Mouse (Mus musculus): ENCODE data around the gene Lamc1. TPM values are rescaled to one million over a fixed set of nuclear protein-coding genes. Genes with fewer than 3 reads are reported as not detected.
"Not testable (repeated sequence)": the region's sequence is repeated elsewhere in the genome, so short reads cannot be mapped to it uniquely, and the experiment has no call there.

Lamc1 gene
- polyA plus RNA-seq, 1 experiment: 22.8 TPM

DNA sequence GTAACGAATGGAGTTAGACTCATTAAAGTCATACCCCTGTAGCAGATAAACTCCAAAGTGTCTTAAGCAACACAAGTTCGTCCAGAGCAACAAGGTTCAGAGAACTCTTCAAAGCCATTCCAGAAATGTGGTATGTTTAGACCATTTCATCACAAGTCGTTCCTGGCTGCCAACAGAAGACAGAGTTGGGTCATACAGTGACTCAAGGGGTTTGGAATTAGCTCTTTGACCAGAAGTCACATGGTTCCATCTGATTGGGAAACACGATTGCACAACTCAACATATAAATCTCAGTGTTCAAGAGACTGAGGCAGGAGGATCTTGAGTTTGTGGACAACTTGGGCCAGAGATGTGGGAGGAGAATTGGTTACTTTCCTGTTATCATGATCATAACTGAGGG is 18.4 kb upstream of the Lamc1 start:
- Histone ChIP-seq H3K4me3 (ENCODE audit: low read depth, low read length) (no peak overlapping the region), H3K36me3 (ENCODE audit: control insufficient read depth, insufficient read depth, low read length) (no peaks in the 10 kb centered on the region), H3K4me1 (ENCODE audit: control insufficient read depth, insufficient read depth, insufficient read length, low read length) (peaks cover 2% of the 10 kb centered on the region; the same call in 1 of the 2 replicates), H3K27ac (ENCODE audit: insufficient read depth, low read depth, low read length) (no peak overlapping the region), H3K27me3 (ENCODE audit: control insufficient read depth, insufficient read depth, low read length) (no peaks in the 10 kb centered on the region)
- TF ChIP-seq CTCF (IDR thresholded peaks at IDR 0.05; ENCODE audit: extremely low read depth, insufficient read length, insufficient replicate concordance, low read depth, low read length): no peak
- no peak for TF ChIP-seq POLR2A (IDR thresholded peaks at IDR 0.05; ENCODE audit: low read depth, low read length)
- WGBS: 59% methylated on average over 4 of the region's 4 CpGs

DNA sequence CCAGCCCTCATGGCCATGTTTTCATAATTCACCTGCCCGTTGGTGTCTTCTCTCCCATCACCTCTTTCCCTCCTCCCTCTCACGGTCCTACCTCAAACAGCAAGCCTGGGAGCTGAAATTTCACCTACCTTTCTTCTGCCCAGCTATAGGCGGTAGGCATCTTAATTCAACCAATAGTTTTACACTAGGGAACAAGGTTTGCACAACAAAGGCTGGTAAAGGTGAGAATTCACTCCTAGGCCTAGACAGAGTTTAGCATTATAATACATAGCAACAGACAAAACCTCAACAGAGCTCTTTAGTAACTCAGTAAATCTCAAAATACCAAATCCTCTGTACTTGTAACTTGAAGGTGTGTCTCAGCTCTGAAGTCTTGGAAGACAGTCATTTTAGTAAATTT is 15.1 kb upstream of the Lamc1 start:
- no peak overlapping the region for H3K27ac ChIP-seq (ENCODE audit: insufficient read depth, low read depth, low read length)
- H3K4me3 ChIP-seq (ENCODE audit: low read depth, low read length): no peak overlapping the region
- H3K36me3 ChIP-seq (ENCODE audit: control insufficient read depth, insufficient read depth, low read length): no peaks in the 10 kb centered on the region
- H3K27me3 ChIP-seq (ENCODE audit: control insufficient read depth, insufficient read depth, low read length): no peaks in the 10 kb centered on the region
- TF ChIP-seq POLR2A (IDR thresholded peaks at IDR 0.05; ENCODE audit: low read depth, low read length): no peak
- no peak for TF ChIP-seq CTCF (IDR thresholded peaks at IDR 0.05; ENCODE audit: extremely low read depth, insufficient read length, insufficient replicate concordance, low read depth, low read length)
- 78% methylated on average over 3 of the region's 3 CpGs for WGBS
- H3K4me1 ChIP-seq (ENCODE audit: control insufficient read depth, insufficient read depth, insufficient read length, low read length): no peaks in the 10 kb centered on the region

DNA sequence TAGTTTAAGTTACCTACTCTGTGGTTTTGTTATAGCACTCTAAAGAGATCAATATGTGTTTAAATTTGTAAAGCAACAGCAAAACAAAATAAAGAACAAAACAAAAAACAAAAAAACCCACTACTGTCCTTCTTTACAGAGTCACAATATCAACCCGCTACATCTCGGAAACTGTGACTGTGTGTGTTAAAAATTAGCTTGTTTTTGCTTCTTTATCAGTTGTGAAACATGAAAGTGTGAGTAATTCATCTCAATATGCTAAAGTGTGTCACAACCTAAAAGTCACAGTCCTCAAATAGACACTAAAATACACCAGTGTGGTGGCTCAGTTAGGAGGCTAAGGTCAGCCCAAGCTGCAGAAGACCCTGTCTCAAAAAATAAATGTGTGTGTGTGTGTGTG is 14.5 kb upstream of the Lamc1 start:
- H3K36me3 ChIP-seq (ENCODE audit: control insufficient read depth, insufficient read depth, low read length): no peaks in the 10 kb centered on the region
- H3K27ac ChIP-seq (ENCODE audit: insufficient read depth, low read depth, low read length): no peak overlapping the region
- no peak for TF ChIP-seq POLR2A (IDR thresholded peaks at IDR 0.05; ENCODE audit: low read depth, low read length)
- TF ChIP-seq CTCF (IDR thresholded peaks at IDR 0.05; ENCODE audit: extremely low read depth, insufficient read length, insufficient replicate concordance, low read depth, low read length): no peak
- H3K27me3 ChIP-seq (ENCODE audit: control insufficient read depth, insufficient read depth, low read length): no peaks in the 10 kb centered on the region
- H3K4me3 ChIP-seq (ENCODE audit: low read depth, low read length): no peak overlapping the region
- no peaks in the 10 kb centered on the region for H3K4me1 ChIP-seq (ENCODE audit: control insufficient read depth, insufficient read depth, insufficient read length, low read length)
- WGBS: 80% methylated on average over 2 of the region's 2 CpGs

DNA sequence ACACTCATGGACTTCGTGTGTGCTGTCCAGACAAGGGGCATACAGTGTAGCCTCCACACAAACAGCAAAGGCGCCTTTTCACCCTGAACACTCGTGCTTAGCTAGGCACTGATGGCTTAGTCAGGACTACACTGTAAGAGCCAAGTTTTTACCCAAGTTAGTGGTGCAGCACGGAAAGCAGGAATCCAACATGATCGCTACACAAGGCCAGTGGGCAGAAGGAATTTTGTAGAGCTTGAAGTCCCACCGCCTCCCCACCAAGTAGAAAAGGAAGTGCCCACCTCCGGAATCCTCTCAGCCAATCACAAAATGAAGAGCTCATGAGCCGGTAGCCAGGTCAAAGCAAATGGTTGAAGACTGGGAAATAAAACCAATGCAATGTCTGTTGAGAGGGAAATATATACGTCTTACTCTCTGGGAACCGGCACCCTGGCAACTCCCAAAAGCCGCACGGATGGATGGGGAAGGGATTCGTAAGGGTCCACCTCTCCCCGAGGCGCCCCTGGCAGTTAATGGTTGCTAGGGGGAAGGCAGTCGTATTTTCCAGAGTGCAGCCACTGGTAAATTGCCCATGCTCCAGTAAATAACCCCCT is 13.2 kb upstream of the Lamc1 start:
- Histone ChIP-seq H3K27ac (ENCODE audit: insufficient read depth, low read depth, low read length) (no peak overlapping the region), H3K4me3 (ENCODE audit: low read depth, low read length) (no peak overlapping the region)

DNA sequence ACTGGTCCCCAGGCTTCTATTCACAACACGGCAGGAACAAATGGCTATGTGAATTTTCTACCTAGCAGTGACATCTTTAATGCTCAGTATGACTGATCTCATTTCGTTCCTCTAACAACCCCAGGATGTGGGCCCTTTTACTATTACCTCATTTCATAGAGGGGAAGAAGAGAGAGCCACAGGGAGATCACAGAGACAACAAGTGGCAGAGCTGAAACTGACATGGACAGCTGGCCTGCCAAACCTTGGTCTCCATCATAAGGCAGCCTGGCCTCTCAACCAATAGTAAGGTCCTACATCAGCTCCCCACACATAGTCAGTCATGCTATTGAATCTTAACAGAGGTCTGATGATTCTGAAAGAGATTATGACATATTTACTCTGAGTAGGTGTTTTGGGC is 12.4 kb upstream of the Lamc1 start:
- H3K4me1 ChIP-seq (ENCODE audit: control insufficient read depth, insufficient read depth, insufficient read length, low read length): no peaks in the 10 kb centered on the region
- 83% methylated on average over 2 of the region's 2 CpGs for WGBS
- no peak overlapping the region for H3K4me3 ChIP-seq (ENCODE audit: low read depth, low read length)
- no peaks in the 10 kb centered on the region for H3K36me3 ChIP-seq (ENCODE audit: control insufficient read depth, insufficient read depth, low read length)
- no peak overlapping the region for H3K27ac ChIP-seq (ENCODE audit: insufficient read depth, low read depth, low read length)
- TF ChIP-seq POLR2A (IDR thresholded peaks at IDR 0.05; ENCODE audit: low read depth, low read length) (no peak), CTCF (IDR thresholded peaks at IDR 0.05; ENCODE audit: extremely low read depth, insufficient read length, insufficient replicate concordance, low read depth, low read length) (no peak)
- H3K27me3 ChIP-seq (ENCODE audit: control insufficient read depth, insufficient read depth, low read length): no peaks in the 10 kb centered on the region

More for the DNA sequence above, 13.2 kb upstream of the Lamc1 start:
- TF ChIP-seq POLR2A (IDR thresholded peaks at IDR 0.05; ENCODE audit: low read depth, low read length) (no peak), CTCF (IDR thresholded peaks at IDR 0.05; ENCODE audit: extremely low read depth, insufficient read length, insufficient replicate concordance, low read depth, low read length) (no peak)
- Histone ChIP-seq H3K4me1 (ENCODE audit: control insufficient read depth, insufficient read depth, insufficient read length, low read length) (no peaks in the 10 kb centered on the region), H3K36me3 (ENCODE audit: control insufficient read depth, insufficient read depth, low read length) (no peaks in the 10 kb centered on the region), H3K27me3 (ENCODE audit: control insufficient read depth, insufficient read depth, low read length) (no peaks in the 10 kb centered on the region)
- 82% methylated on average over 16 of the region's 16 CpGs for WGBS

DNA sequence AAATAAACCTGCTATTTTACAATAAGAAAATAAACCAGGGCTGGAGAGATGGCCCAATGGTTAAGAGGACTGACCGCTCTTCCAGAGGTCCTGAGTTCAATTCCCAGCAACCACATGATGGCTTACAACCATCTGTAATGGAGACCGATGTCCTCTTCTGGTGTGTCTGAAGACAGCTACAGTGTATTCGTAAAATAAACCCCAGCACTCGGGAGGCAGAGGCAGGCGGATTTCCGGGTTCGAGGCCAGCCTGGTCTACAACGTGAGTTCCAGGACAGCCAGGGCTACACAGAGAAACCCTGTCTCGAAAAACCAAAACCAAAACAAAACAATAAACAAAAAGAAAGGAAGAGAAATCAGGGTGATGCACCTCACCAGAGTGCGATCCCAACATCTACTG is 2.9 kb upstream of the Lamc1 start:
- WGBS: 93% methylated on average over 10 of the region's 10 CpGs
- H3K4me3 ChIP-seq (ENCODE audit: low read depth, low read length); H3K36me3 ChIP-seq (ENCODE audit: control insufficient read depth, insufficient read depth, low read length); H3K4me1 ChIP-seq (ENCODE audit: control insufficient read depth, insufficient read depth, insufficient read length, low read length); H3K27ac ChIP-seq (ENCODE audit: insufficient read depth, low read depth, low read length); H3K27me3 ChIP-seq (ENCODE audit: control insufficient read depth, insufficient read depth, low read length): not testable (repeated sequence)

DNA sequence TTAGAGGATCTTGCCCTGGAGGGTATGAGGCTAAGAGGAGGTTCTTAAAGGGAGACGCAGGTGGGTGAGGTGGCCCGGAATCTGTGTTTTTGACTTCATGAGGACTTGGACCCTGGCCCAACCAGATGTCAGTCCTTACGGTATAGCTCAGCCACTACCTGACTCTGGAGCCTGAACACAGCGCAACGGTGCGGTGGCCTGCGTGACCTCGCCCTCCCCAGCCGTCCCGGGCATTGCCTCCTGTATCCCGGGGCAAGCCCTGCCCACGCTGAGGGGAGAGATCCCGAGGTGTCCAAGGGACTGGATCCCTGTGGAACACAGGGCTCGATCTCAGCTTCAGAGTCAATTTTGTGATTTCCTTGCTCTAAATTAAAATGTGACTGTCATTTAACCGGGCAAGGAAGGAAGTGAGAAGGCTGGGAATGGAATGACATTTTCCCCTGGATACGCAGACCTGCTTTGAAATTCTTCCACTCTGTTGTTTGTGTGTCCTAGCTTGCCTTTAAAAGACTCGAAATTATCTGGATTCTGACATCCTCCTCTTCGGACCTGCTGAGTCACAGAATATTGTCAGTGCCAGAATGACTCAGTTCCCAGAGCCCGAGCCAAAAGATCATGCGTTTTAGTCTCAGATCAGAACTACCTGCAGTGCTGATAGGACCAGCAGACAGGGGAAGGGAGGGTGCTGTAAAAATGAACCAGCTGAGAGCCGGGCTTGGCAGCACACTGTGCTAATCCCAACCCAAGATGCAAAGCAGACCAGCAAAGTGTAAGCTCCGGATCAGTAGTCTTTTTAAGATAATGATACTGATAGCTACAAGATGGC is 923 bp upstream of the Lamc1 start:
- Histone ChIP-seq H3K27ac (ENCODE audit: insufficient read depth, low read depth, low read length) (peak overlapping the region; percentile 60), H3K36me3 (ENCODE audit: control insufficient read depth, insufficient read depth, low read length) (no peaks in the 10 kb centered on the region), H3K4me3 (ENCODE audit: low read depth, low read length) (peak overlapping the region; percentile 97), H3K4me1 (ENCODE audit: control insufficient read depth, insufficient read depth, insufficient read length, low read length) (peaks cover 5% of the 10 kb centered on the region), H3K27me3 (ENCODE audit: control insufficient read depth, insufficient read depth, low read length) (no peaks in the 10 kb centered on the region)
- no peak for TF ChIP-seq CTCF (IDR thresholded peaks at IDR 0.05; ENCODE audit: extremely low read depth, insufficient read length, insufficient replicate concordance, low read depth, low read length)
- TF ChIP-seq POLR2A (IDR thresholded peaks at IDR 0.05; ENCODE audit: low read depth, low read length): no peak
- WGBS: 2% methylated on average over 22 of the region's 22 CpGs

Data from small intestine, adult 2 months (tissue).